Mouse (Mus musculus) liver, embryonic 14.5 days (tissue): ENCODE measurements at regions not wholly inside any gene's neighbourhood (a gene's known extent, or its start where the extent isn't known, plus 50 kb on each side); places are given as distances from the start of the nearest gene placed in this dataset.

Experiments used
- ATAC-seq: fragments of 200-750 bp; cut with Nextera tagmentation; 2 replicates; pipeline ENCODE4 v1.8.0; 2017; ENCODE audit warnings: moderate number of reproducible peaks, mild to moderate bottlenecking, moderate library complexity; ENCODE audit not compliant: insufficient read depth
- DNase-seq, 3 experiments: peaks; one replicate each; pipeline ENCODE4 v3.0.0-alpha.2; 2012 to 2013; ENCODE audit warnings: low read depth in 3 of 3, low spot score in 3 of 3
- H3K27ac ChIP-seq: fragments of 300-500 bp; sonication (generic); 2 replicates; pipeline ENCODE4 v1.5.1; 2014; ENCODE audit warnings: moderate library complexity, mild to moderate bottlenecking, control low read depth, inconsistent platforms
- H3K27me3 ChIP-seq: fragments of 300-500 bp; sonication (generic); 2 replicates; pipeline ENCODE4 v1.6.1; 2014; ENCODE audit warnings: mild to moderate bottlenecking, low read length, moderate library complexity; ENCODE audit not compliant: control insufficient read depth, insufficient read depth
- H3K36me3 ChIP-seq: fragments of 300-500 bp; sonication (generic); replicated peaks from 2 replicates; pipeline ENCODE4 v1.6.1; 2014; ENCODE audit warnings: low read depth; ENCODE audit not compliant: control insufficient read depth, insufficient read depth
- H3K4me1 ChIP-seq, 2 experiments: fragments of 200-500 bp in 1 of 2; fragments of 300-500 bp in 1 of 2; sonication (generic) in 1 of 2; replicated peaks; 2 replicates each; pipeline ENCODE4 v1.6.1; 2012 to 2014; ENCODE audit warnings: antibody characterized with exemption in 1 of 2, inconsistent platforms in 1 of 2, low read length in 1 of 2; ENCODE audit not compliant: control insufficient read depth in 2 of 2, insufficient read depth in 2 of 2
- H3K4me2 ChIP-seq: fragments of 300-500 bp; sonication (generic); 2 replicates; pipeline ENCODE4 v1.6.1; 2014; ENCODE audit warnings: low read depth, mild to moderate bottlenecking, control low read depth, moderate library complexity
- H3K4me3 ChIP-seq, 2 experiments: fragments of 200-500 bp in 1 of 2; fragments of 300-500 bp in 1 of 2; sonication (generic) in 1 of 2; 2 replicates each; pipeline ENCODE4 v1.5.1; 2012 to 2014; ENCODE audit warnings: low read depth in 2 of 2, low read length in 2 of 2, mild to moderate bottlenecking in 2 of 2, control low read depth in 1 of 2, inconsistent platforms in 1 of 2, moderate library complexity in 1 of 2; ENCODE audit not compliant: insufficient read depth in 1 of 2
- H3K9ac ChIP-seq: fragments of 300-500 bp; sonication (generic); replicated peaks from 2 replicates; pipeline ENCODE4 v1.6.1; 2014; ENCODE audit warnings: mild to moderate bottlenecking, control low read depth, moderate library complexity
- H3K9me3 ChIP-seq: fragments of 300-500 bp; sonication (generic); 2 replicates; pipeline ENCODE4 v1.6.1; 2016; ENCODE audit warnings: low read length, mixed read lengths; ENCODE audit not compliant: control insufficient read depth
- CTCF ChIP-seq: IDR thresholded peaks from 2 replicates; pipeline ENCODE4 v1.5.1; 2016; ENCODE audit warnings: antibody characterized with exemption, low read depth, control low read depth
- EP300 ChIP-seq: IDR thresholded peaks from 2 replicates; pipeline ENCODE4 v1.6.1; 2016; ENCODE audit warnings: antibody characterized with exemption, low read depth
- WGBS: fragments of 180-500 bp; shearing (Covaris S2); extraction: QIAGEN DNeasy Blood & Tissue Kit; methylation state at CpG from one replicate; pipeline ENCODE4 v1.1.7; 2014; ENCODE audit not compliant: insufficient replicate concordance; 5-methylcytosine and 5-hydroxymethylcytosine counted together

DNA sequence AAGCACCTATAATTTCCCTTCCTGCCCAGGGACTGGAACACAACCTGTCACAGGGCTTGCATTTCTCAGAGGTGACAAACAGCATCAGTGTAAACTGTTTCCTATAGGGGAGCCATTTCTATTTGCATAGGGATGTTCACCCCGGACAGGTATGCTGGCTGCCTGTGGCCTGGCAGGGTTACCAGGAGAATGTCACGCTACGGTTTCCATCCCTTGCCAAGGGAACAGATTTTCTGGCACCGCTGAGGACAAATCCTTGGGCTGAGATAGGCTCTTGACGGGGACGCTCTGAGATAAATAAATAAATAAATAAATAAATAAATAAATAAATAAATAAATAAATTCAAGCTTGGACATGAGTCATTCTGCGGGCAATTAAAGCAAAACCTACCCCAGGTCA lies 308.0 kb downstream of the Gm45692 start:
- Histone ChIP-seq H3K4me2 (no peak overlapping the region), H3K4me1 (no peaks in the 10 kb centered on the region), H3K27ac (no peak overlapping the region), H3K4me3 (no peak overlapping the region), H3K27me3 (no peaks in the 10 kb centered on the region), H3K36me3 (no peaks in the 10 kb centered on the region), H3K9me3 (no peaks in the 10 kb centered on the region), H3K9ac (no peak overlapping the region)
- WGBS: 68% methylated on average over 7 of the region's 7 CpGs
- TF ChIP-seq CTCF: no peak
- TF ChIP-seq EP300: no peak
- DNase-seq (no peak), ATAC-seq (no peak)

DNA sequence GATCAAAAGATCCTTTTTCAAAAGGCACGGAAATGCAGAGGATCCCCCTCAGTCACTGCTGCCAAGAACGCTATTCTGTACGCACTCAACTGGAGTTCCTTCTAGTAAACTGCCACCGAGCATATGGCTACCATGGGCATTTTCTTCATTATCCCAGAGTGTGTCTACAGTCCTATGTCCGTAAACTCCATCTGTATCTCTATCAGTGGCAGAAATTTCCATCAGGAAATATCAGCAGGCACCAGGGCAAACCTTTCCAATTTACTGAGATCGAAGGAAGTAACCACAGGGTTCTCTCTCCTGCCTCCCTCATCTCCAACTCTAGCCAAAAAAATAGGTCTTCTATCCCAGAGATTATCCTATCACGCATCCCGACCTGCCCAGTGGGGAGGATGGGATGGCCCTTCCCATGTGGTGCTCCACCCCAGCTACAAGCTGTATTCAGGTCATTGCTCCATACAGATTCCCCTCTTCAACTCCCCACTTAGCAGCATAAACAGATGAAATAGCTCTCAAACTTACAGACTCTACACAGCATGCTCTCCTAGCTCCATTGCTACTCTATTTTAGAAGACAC lies 310.5 kb downstream of the Gm45692 start:
- no peak for ATAC-seq
- WGBS: 57% methylated on average over 8 of the region's 8 CpGs

DNA sequence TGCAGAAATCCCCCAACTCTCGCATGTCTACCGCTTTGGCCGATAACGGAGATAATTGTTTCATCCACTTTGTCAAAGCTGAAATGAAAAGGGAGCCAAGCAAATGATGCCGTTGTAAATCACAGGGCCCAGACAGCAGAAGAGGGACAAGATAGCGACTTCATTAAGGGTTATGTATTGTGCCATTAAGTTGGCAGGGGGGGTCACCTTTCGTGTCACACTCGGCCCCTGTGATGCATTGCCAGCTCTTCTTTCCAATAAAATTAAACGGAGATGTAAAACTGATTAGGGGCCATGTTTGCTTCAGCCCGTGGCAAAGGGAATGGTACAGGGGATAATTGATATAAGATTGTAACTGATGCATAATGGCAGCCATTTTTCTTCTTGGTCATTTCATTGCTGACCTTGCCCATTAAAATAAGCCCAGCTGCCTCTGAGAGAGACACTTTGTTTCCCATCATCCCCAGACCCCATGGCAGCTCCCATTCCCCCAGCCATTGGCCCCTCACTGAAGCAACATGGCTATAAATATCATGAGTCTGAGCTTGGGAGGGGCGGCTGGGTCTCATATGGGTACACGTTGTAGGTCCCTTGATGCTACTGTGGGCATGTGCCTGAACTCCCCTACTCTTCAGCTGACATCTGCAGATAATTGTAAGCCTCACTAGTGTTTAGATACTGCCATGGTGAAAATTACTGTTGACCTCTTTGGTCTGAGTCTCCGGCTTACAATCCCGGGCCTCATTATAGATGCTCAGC lies 313.0 kb downstream of the Gm45692 start:
- ATAC-seq: no peak

More for the DNA sequence above, 310.5 kb downstream of the Gm45692 start:
- Histone ChIP-seq H3K9ac (no peak overlapping the region), H3K27ac (no peak overlapping the region), H3K36me3 (no peaks in the 10 kb centered on the region), H3K4me1 (no peaks in the 10 kb centered on the region), H3K9me3 (no peaks in the 10 kb centered on the region), H3K4me2 (no peak overlapping the region), H3K27me3 (no peaks in the 10 kb centered on the region), H3K4me3 (no peak overlapping the region)
- TF ChIP-seq CTCF (no peak), EP300 (no peak)
- no peak for DNase-seq

DNA sequence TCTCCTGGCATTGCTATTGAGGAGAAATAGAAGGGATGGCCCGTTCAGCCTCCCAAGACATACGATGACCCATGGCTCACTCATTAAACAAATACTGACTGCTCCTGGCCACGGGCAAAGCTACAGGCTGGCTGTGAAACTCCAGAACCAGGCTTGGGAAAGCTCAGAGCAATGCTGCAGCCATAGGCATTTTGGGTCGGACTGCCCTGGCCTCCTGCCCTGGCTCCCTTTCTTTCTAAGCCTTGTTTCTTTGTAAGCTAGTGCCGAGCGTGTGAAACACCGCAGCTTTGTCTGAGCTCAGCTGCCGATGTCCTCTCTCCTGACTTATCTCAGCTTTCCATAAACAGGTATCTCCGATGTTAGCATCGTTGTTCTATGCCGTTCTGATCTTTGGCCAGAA lies 316.9 kb downstream of the Gm45692 start:
- no peak for ATAC-seq
- TF ChIP-seq EP300 (no peak), CTCF (no peak)
- H3K4me2 ChIP-seq: no peak overlapping the region
- DNase-seq: no peak
- H3K9me3 ChIP-seq: no peaks in the 10 kb centered on the region
- no peaks in the 10 kb centered on the region for H3K36me3 ChIP-seq
- 76% methylated on average over 11 of the region's 11 CpGs for whole genome bisulfite sequencing
- H3K27ac ChIP-seq: no peak overlapping the region
- no peaks in the 10 kb centered on the region for H3K4me1 ChIP-seq
- no peak overlapping the region for H3K9ac ChIP-seq
- no peak overlapping the region for H3K4me3 ChIP-seq
- H3K27me3 ChIP-seq: no peaks in the 10 kb centered on the region

More for the DNA sequence above, 313.0 kb downstream of the Gm45692 start:
- Histone ChIP-seq H3K36me3 (no peaks in the 10 kb centered on the region), H3K4me2 (no peak overlapping the region), H3K9ac (no peak overlapping the region), H3K4me1 (no peaks in the 10 kb centered on the region), H3K27me3 (no peaks in the 10 kb centered on the region), H3K9me3 (no peaks in the 10 kb centered on the region), H3K4me3 (no peak overlapping the region), H3K27ac (no peak overlapping the region)
- DNase-seq: no peak
- 72% methylated on average over 14 of the region's 14 CpGs for WGBS
- TF ChIP-seq EP300 (no peak), CTCF (no peak)

DNA sequence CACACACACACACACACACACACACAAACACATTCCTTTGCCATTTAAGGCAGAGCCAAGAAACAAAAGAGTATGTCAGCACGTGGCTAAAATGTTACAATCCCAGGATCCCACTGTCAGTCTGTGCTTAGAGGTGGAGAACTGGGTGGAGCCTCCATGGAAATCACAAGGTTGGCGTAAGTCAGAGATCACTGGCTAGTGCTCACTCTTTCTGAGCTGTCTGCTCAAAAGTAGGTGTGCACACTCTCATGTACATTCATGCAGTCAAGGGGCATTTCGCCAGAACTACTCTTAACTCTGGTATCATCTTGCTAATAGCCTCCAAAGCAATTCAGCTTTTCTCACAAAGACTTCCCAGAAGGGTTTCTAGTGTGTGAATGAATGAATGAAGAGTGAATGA lies 318.2 kb downstream of the Gm45692 start:
- TF ChIP-seq EP300 (no peak), CTCF (no peak)
- Histone ChIP-seq H3K4me3 (no peak overlapping the region), H3K27me3 (no peaks in the 10 kb centered on the region), H3K9me3 (no peaks in the 10 kb centered on the region), H3K4me2 (no peak overlapping the region), H3K4me1 (no peaks in the 10 kb centered on the region), H3K27ac (no peak overlapping the region), H3K36me3 (no peaks in the 10 kb centered on the region), H3K9ac (no peak overlapping the region)
- DNase-seq (no peak), ATAC-seq (no peak)
- WGBS: 50% methylated on average over 3 of the region's 3 CpGs
